Mouse (Mus musculus) T-cell, adult 2 months (primary cell): ENCODE results near the gene Tmie.

Experiments used
- DNase-seq: peaks from one replicate; pipeline ENCODE4 v3.0.0; 2022; ENCODE audit warnings: low spot score

Gene Tmie

GRCm38 (mm10) chr9:110888935-110889334 is 9.0 kb upstream of the Tmie start:
- no peak for DNase-seq

- peak; percentile 62 for DNase-seq
These were observed 7.7 kb upstream of the Tmie start for GRCm38 (mm10) chr9:110887388-110888303.

GRCm38 (mm10) chr9:110881953-110882352 is 2.0 kb upstream of the Tmie start:
- DNase-seq: peak; percentile 27

- no peak for DNase-seq
These were observed 859 bp upstream of the Tmie start for GRCm38 (mm10) chr9:110880772-110881171.

- DNase-seq: no peak
These were observed 557 bp downstream of the Tmie start, which contains the start of gene Als2cl for GRCm38 (mm10) chr9:110879191-110879920. Gene Als2cl, plus strand, starts transcription at chr9:110879870.

DNA sequence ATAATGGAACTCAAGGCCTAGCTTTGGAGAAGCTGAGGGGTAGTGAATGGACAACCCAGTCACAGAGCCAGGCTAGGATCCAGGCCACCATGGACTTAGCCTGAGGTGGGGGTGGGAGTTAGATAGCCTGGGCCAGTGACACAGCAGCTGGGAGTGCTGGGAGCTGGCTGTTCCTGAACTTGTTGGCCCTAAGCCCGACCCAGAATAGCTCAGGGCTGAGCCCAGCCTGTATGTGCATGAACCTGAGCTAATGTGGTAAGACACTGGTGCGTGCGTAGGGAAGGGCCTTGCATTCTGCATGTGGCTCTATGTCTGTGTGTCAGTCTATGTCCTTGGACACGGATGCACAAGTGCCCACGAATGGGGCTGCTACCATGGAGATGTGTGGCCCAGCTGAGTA is 2.0 kb downstream of the Tmie start:
- DNase-seq: no peak

GRCm38 (mm10) chr9:110877353-110877752 is 2.6 kb downstream of the Tmie start:
- no peak for DNase-seq

GRCm38 (mm10) chr9:110875288-110875695 is 4.6 kb downstream of the Tmie start:
- DNase-seq: no peak

GRCm38 (mm10) chr9:110874660-110875191 is 5.2 kb downstream of the Tmie start:
- no peak for DNase-seq

DNA sequence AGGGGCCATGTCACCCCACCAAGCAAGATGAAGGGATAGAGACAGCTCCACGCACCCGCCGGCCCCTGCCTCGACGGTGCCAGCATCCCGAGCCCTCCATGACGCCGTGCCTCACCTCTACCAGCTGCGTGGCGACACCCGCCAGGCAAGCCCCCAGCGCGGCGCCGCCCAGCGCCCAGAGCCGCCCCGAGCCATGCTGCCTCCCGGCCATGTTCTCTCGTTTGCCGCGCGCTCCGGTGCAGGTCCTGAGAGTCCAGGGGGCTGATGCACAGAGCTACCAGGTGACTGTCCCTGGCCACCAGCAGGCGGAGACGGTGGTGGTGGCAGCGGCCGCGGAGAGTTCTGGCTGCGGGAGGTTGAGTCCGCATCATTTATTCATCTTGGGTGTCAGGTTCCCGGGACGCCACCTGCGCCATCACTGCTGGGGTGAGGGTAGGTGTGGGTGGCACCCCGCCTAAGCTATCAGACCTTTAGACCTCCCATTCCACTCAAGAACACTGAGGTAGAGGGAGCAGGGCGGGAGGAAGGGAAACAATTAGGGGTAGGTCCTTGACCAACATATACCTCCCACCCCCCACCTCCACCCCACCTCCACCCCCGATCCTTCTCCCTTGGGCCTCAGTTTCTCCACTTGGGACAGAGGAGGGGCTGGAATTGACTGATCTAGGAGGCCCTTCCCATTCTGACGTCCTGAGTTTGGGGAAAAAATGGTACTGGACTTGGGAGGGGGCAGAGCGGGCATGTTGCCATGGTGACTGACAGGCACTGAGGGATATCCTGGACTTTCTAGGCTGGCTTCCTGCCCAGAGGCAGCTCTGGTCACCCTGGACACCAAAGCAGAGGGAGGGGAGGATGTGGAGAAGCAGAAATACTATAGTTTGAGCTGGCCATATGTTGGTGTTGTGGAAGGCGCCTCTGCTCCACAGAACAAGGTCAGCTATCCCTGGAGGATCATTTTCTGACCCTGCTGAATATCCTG is 5.9 kb downstream of the Tmie start:
- peak; percentile 54 for DNase-seq

DNA sequence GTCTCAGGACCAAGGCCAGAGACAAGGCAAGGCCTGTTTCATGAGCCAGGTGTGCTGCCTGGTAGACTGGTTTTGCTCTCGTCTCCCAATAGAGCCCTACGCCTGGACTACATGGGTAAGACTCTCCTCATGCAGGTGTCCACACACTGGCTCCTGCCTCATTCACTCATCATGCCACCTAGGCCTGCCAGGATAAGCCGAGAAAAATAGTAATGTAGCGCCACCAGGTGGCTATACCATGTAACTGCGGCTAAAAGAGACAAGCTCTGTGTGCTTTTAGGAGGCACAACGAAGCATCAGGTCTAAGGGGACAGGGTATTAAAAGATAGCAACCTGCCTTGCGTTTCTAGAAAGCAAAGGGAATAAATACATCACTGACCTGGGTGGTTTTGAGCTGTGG is 8.9 kb downstream of the Tmie start:
- peak; percentile 70 for DNase-seq

DNA sequence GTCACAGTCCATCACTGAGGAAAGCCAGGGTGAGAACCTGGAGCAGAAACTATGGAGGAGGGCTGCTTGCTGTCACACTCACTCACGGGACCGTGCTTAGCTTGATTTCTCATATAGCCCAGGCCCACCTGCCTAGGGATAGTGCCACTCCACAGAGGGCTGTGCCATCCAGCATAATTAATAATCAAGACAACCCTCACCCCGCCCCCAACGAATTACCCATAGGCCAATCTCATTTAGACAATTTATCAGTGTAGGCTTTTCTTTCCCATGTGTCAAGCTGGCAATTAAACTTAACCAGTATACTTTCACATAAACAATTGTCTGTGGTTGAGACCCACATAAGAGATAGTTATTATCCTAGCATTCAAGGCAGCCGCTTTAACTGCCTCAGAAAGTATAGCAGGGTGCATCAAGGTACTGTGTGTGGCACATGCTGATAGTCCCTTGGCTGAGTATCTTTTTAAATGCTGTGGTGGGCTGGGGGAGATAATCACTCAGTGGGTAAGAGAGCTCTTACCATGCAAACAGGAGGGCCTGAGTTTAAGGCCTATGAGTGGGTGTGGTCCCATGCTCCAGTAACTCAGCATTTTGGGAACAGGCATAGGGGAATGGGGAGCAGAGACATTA is 20.8 kb downstream of the Tmie start:
- no peak for DNase-seq

GRCm38 (mm10) chr9:110858523-110858922 is 21.4 kb downstream of the Tmie start:
- no peak for DNase-seq

GRCm38 (mm10) chr9:110857781-110858472 is 22.0 kb downstream of the Tmie start, which contains the start of gene Prss50:
Gene Prss50, plus strand, starts transcription at chr9:110857967.
- peak; percentile 52 for DNase-seq

DNA sequence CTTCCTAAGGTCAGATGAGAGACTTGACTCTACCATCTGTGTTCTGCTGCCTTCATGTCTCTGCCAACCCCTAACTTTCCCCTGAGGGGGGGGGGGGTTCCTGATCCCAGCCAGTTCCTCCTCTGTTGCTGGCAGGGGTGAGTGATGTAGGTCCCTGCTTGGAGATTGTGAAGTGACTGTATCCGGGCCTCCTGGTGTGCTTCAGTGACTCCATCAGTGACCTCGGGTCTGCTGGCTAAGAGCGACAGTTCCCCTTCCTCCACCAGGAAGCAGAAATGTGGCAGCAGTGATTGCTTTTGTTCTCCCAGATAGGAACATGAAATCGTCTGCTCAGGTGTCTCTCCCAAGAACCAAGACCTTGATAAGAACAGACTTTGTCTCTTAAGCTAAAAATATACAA is 23.0 kb downstream of the Tmie start:
- peak; percentile 35 for DNase-seq

DNA sequence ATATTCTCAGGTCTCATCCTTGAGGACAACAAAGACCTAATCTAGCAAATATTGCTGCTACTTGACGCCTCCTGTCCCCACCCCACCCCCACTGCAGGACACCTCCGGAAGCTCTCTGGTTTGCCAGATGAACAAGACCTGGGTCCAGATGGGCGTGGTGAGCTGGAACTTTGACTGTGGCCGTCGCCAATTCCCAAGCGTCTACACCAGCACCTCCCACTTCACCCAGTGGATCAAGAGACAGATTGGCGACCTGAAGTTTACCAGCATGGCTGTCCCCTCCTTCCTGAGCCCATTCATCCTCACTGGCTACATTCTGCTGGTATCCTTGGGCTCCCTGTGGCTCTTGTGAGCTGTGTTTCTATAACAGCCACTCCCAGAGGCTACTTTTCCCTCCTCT is 24.0 kb downstream of the Tmie start:
- DNase-seq: no peak

- DNase-seq: no peak
These were observed 30.8 kb downstream of the Tmie start for GRCm38 (mm10) chr9:110849162-110849561.

DNA sequence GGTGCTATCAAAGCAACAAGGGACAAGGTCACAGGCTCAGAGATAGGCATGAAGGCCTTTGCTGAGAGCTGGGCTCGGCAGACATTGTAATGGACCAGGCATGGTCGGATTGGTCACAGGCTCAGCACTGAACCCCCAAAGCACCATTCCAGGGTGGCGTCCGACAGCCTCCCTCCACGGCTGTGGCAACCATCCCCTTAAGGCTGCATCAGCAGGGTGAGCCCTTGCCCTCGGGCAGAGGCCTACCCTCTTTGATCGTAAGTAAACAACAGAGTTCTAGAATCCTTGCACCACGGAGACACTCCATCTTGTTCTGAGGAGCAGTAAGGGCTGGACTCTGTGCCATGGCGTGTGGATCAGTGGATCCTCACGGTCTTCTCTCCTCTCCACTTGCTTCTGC is 35.7 kb downstream of the Tmie start, which contains the start of gene Prss46:
Gene Prss46 (plus strand): TSS at position 301 of the 400 bp plus-strand sequence.
- no peak for DNase-seq

DNA sequence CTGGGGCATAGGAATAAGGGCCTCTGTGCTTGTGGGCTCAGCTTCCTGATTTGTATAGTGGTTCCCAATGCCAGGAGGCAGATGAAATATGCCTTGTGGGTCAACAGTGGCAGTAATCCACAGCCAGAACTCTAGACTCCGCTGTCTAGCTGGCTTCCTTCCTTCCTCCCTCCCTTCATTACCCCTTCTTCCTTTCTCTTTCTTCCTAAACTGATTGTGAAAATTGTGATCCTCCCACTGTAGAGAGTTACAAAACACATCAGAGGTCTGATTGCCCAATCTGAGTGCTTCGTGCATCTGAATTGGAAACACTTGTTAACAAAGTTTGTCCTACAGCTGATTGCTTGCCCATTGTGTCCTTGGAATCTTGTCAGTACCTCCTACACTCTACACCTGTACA is 38.5 kb downstream of the Tmie start:
- no peak for DNase-seq

- DNase-seq: no peak
These were observed 39.0 kb downstream of the Tmie start for GRCm38 (mm10) chr9:110840905-110841304.
